Mouse (Mus musculus): ENCODE data around the gene Cdh13. TPM values are rescaled to one million over a fixed set of nuclear protein-coding genes. Genes with fewer than 3 reads are reported as not detected.
"Not testable (repeated sequence)": the region's sequence is repeated elsewhere in the genome, so short reads cannot be mapped to it uniquely, and the experiment has no call there.

Gene Cdh13
- polyA plus RNA-seq, 1 experiment = 38.3 TPM

DNA sequence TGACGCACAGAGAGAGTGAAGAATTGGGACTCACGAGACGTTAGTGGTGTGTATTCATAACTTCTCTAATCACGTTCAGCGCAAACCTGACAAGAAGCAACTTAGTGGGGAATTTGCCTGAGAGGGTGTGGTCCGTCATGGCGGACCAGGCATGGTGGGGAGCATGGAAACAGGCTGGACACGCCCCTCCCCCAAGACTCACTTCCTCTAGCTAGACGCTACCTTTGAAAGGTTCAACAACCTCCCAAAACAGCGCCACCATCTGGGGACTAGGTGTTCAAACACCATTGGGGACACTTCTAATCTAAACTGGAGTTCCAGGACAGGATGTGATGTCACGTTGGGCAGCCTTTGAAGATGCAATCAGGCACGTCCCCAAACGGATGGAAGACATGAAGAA is 1011.9 kb downstream of the Cdh13 start:
- H3K27ac ChIP-seq (ENCODE audit: insufficient read depth, low read length) = no peak overlapping the region

DNA sequence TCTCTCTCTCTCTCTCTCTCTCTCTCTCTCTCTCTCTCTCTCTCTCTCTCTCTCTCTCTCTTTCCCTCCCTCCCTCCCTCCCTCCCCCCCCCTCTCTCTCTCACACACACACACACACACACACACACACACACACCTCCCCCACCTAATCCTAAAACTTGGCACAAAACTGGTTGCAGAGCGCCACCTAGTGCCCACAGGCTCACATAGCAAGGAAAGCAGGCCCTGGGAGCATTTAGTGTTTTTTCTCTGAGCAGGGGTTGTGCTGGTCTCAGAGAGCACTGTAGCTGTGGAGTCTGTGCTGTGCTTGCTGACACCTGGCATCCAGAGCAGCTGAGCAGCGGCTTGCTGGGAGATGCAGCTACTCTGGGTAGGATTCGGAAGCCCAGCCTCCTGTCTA is 1014.2 kb downstream of the Cdh13 start:
- H3K4me1 ChIP-seq (ENCODE audit: control insufficient read depth, insufficient read depth, low read length); H3K27ac ChIP-seq (ENCODE audit: insufficient read depth, low read length): not testable (repeated sequence)

More for the DNA sequence above, 1011.9 kb downstream of the Cdh13 start:
- Histone ChIP-seq H3K4me1 (ENCODE audit: control insufficient read depth, insufficient read depth, low read length) (no peaks in the 10 kb centered on the region), H3K4me3 (ENCODE audit: insufficient read depth, low read length) (no peak overlapping the region)
- TF ChIP-seq CTCF (IDR thresholded peaks at IDR 0.05; ENCODE audit: extremely low read depth, insufficient read depth, low read length) (no peak), POLR2A (IDR thresholded peaks at IDR 0.05; ENCODE audit: extremely low read depth, insufficient read depth, low read length) (no peak)

DNA sequence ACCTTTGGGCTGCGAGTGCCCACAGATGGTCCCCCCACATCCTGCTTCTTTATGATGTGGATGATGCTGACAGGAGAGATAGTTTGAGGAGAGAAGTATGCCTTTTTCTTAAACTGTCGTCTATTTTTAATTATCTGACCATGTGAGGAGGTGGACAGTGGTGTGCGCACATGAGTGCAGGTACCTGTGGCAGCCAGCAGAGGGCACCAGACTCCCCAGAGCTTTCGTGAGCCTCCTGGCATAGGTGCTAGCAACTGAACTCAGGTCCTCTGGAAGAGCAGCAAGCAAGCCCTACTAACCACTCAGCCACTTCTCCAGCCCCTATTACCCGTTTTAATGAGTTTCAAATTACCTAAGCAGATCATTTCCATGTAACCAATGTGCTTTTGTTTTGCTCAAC is 1016.8 kb downstream of the Cdh13 start:
- TF ChIP-seq CTCF (IDR thresholded peaks at IDR 0.05; ENCODE audit: extremely low read depth, insufficient read depth, low read length) = 0 out of 2 replicates have a peak, but pooled peaks have one; percentile 0
- TF ChIP-seq POLR2A (IDR thresholded peaks at IDR 0.05; ENCODE audit: extremely low read depth, insufficient read depth, low read length) = no peak
- Histone ChIP-seq H3K4me1 (ENCODE audit: control insufficient read depth, insufficient read depth, low read length) (no peaks in the 10 kb centered on the region), H3K4me3 (ENCODE audit: insufficient read depth, low read length) (no peak overlapping the region)

More for the DNA sequence above, 1014.2 kb downstream of the Cdh13 start:
- TF ChIP-seq CTCF (IDR thresholded peaks at IDR 0.05; ENCODE audit: extremely low read depth, insufficient read depth, low read length) = peak; percentile 83
- not testable (repeated sequence) for H3K4me3 ChIP-seq (ENCODE audit: insufficient read depth, low read length)

DNA sequence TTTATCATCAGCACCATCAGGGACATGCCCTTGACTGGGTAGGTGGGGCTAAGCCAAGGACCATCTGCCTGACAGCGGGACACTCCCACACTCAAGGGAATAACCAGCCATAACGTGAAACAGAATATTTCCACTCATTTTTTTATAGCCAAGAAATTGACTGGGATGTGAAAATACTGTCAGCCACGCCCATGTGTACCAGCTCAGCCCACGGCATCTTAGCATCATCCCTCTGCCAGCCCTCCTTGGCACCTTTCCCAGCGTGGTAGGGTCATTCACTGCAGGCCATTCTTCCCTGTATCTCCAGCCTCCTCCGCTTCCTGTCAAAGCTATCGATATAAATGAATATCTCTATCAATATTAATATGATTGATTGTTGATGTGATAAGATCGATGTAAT is 1020.7 kb downstream of the Cdh13 start:
- Histone ChIP-seq H3K27ac (ENCODE audit: insufficient read depth, low read length) (no peak overlapping the region), H3K4me3 (ENCODE audit: insufficient read depth, low read length) (no peak overlapping the region), H3K4me1 (ENCODE audit: control insufficient read depth, insufficient read depth, low read length) (no peaks in the 10 kb centered on the region)
- TF ChIP-seq POLR2A (IDR thresholded peaks at IDR 0.05; ENCODE audit: extremely low read depth, insufficient read depth, low read length) (no peak), CTCF (IDR thresholded peaks at IDR 0.05; ENCODE audit: extremely low read depth, insufficient read depth, low read length) (no peak)

More for the DNA sequence above, 1016.8 kb downstream of the Cdh13 start:
- H3K27ac ChIP-seq (ENCODE audit: insufficient read depth, low read length) = no peak overlapping the region

DNA sequence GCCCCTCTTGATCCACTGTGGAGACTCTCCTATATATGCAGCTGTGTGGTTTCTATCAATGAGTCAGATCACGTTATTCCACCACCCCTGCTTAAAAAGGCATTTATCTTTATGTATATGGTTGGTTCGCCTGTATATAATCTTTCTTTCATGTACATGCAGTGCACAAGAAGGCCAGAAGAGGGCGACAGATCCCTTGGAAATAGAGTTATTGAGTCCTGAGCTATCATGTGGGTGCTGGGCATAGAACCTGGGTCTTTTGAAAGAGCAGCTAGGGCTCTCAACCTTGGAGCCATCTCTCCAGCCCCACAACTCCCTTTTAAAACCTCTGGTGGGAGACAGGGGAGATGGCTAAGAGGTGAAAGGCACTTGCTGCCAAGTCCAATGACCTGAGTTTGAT is 1027.9 kb downstream of the Cdh13 start:
- Histone ChIP-seq H3K4me3 (ENCODE audit: insufficient read depth, low read length) (no peak overlapping the region), H3K27ac (ENCODE audit: insufficient read depth, low read length) (no peak overlapping the region), H3K4me1 (ENCODE audit: control insufficient read depth, insufficient read depth, low read length) (peaks cover 2% of the 10 kb centered on the region; the same call in 1 of the 2 replicates)
- TF ChIP-seq POLR2A (IDR thresholded peaks at IDR 0.05; ENCODE audit: extremely low read depth, insufficient read depth, low read length) (no peak), CTCF (IDR thresholded peaks at IDR 0.05; ENCODE audit: extremely low read depth, insufficient read depth, low read length) (peak; percentile 25; the same call in 1 of the 2 replicates)

DNA sequence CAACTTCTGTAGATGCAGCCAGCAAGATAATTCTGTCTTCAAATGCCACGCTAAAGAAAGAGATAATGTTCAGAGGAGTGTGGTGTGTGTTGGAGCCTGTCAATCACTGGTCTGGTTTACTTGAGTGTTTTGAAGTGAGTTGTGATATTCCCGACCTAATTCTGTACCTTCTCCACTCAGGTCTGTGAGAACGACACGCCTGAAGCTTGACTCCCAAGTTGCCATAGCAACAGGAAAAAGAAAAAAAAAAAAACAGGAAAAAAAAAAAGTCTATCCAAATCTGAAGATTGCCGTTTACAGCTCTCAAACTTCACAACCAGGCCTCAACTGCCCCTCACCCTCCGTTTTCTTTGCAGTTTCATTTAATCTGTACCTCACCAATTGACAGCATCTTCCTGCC is 1039.7 kb downstream of the Cdh13 start:
- H3K4me1 ChIP-seq (ENCODE audit: control insufficient read depth, insufficient read depth, low read length) = no peaks in the 10 kb centered on the region; the same call in 1 of the 2 replicates
- no peak overlapping the region for H3K4me3 ChIP-seq (ENCODE audit: insufficient read depth, low read length)
- H3K27ac ChIP-seq (ENCODE audit: insufficient read depth, low read length) = no peak overlapping the region
- TF ChIP-seq CTCF (IDR thresholded peaks at IDR 0.05; ENCODE audit: extremely low read depth, insufficient read depth, low read length) = no peak
- TF ChIP-seq POLR2A (IDR thresholded peaks at IDR 0.05; ENCODE audit: extremely low read depth, insufficient read depth, low read length) = no peak

DNA sequence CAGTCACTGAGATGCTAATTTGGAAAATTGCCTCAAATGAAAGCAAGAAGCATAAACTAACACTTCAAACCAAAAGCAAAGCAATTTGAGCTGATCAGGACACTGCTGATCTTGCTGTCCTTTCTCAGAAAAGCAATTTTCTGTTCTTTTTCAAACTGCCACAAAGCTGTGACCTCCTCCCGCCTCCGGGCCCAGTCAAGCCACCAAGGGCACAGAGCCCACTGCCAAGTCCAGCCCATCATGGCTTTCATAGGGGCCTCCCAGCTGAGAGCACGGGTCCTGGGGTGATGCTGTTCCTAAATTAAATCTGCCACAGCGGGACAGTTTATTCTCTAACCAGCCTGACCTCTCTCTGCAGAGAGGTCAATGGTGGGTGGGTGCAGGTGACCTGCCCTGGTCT is 1056.0 kb downstream of the Cdh13 start:
- no peak overlapping the region for H3K27ac ChIP-seq (ENCODE audit: insufficient read depth, low read length)
- TF ChIP-seq CTCF (IDR thresholded peaks at IDR 0.05; ENCODE audit: extremely low read depth, insufficient read depth, low read length) = no peak
- TF ChIP-seq POLR2A (IDR thresholded peaks at IDR 0.05; ENCODE audit: extremely low read depth, insufficient read depth, low read length) = no peak
- no peak overlapping the region for H3K4me3 ChIP-seq (ENCODE audit: insufficient read depth, low read length)
- H3K4me1 ChIP-seq (ENCODE audit: control insufficient read depth, insufficient read depth, low read length) = no peaks in the 10 kb centered on the region

DNA sequence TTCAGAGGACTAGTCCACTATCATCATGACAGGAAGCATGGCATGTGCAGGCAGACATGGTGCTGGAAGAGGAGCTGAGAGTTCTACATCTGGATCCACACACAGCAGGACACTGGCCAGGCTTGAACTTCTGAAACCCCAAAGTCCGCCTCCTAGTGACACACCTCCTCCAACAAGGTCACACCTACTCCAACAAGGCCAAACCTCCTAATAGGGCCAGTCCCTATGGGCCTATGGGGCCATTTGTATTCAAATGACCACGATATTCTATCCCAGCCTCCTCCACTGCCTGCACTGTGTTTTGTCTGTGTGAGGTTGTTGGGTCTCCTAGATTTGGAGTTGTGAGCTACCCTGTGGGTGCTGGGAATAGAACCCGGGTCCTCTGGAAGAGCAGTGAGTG is 1060.1 kb downstream of the Cdh13 start:
- H3K27ac ChIP-seq (ENCODE audit: insufficient read depth, low read length) = no peak overlapping the region
- no peaks in the 10 kb centered on the region for H3K4me1 ChIP-seq (ENCODE audit: control insufficient read depth, insufficient read depth, low read length)
- 0 out of 2 replicates have a peak overlapping the region, but pooled peaks have one; percentile 42 for H3K4me3 ChIP-seq (ENCODE audit: insufficient read depth, low read length)
- TF ChIP-seq POLR2A (IDR thresholded peaks at IDR 0.05; ENCODE audit: extremely low read depth, insufficient read depth, low read length) (no peak), CTCF (IDR thresholded peaks at IDR 0.05; ENCODE audit: extremely low read depth, insufficient read depth, low read length) (no peak)

DNA sequence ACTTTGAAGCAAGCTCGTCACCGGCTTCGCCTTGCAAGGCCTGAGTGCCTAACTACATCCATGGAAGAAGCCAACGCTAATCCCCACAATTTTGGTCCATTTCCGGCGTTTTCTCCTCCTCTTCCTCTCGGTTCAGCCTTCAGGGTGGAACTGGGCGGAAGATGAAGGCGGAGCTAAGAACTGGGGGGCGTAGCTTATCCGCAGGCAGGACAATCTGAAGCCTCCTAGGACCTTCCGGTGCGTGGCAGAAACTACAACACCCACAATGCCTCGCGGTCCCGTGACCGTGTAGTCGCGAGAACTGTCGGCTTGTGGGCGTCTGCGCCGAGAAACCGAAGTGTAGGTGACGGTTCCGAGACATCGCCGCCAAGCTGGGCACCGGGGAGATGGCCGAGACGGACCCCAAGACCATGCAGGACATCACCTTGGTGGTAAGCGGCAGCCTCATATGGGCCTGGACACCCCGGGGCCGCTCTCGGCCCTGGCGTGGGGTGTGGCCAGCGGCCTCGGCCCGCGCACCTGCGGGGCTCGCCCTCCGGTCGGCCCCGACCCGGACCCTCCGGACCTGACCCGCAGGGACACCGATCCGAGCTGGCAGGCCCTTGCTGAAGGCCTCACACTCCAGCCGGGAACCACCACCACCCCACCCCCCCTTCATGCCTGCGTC is 1060.8 kb downstream of the Cdh13 start, which contains the start of gene Hsbp1:
Hsbp1 (plus strand) TSS at position 299 of the 667 bp plus-strand sequence.
- Histone ChIP-seq H3K27ac (ENCODE audit: insufficient read depth, low read length) (no peak within 1 kb of the TSS), H3K4me1 (ENCODE audit: control insufficient read depth, insufficient read depth, low read length) (no peaks in the 10 kb centered on the region), H3K4me3 (ENCODE audit: insufficient read depth, low read length) (peak within 1 kb of the TSS; percentile 42)
- TF ChIP-seq POLR2A (IDR thresholded peaks at IDR 0.05; ENCODE audit: extremely low read depth, insufficient read depth, low read length) (peak; percentile 74), CTCF (IDR thresholded peaks at IDR 0.05; ENCODE audit: extremely low read depth, insufficient read depth, low read length) (no peak)

DNA sequence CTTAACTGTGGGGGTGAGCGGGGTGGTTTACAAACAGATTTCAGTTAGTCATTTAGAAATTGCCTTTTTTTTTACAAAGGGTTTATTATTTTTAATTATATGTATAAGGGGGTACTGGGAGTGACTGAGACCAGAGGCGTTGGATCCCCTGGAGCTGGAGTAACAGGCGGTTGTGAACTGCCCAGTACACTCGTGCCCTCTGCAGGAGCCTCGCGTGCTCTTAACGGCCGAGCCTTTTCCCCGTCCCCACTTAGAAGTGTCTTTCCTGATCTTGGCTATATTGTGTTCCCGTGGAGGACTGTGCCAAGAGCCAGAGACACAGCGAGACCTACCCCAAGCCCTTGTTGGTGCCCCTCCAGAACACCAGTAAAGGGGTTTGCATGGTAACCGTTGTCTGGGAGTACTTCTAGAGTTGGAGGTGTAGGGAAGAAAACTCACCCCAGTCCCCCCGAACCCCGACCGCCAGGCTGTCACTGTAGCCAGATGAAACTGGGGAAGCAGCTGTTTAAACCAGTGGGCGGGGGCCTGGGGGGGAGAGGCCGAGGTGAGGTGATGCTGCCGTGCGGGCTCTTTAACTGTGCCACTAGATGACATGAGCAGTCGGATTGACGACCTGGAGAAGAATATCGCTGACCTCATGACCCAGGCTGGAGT is 1061.6 kb downstream of the Cdh13 start:
- Histone ChIP-seq H3K4me3 (ENCODE audit: insufficient read depth, low read length) (peak overlapping the region; percentile 42), H3K27ac (ENCODE audit: insufficient read depth, low read length) (no peak overlapping the region), H3K4me1 (ENCODE audit: control insufficient read depth, insufficient read depth, low read length) (no peaks in the 10 kb centered on the region)
- TF ChIP-seq POLR2A (IDR thresholded peaks at IDR 0.05; ENCODE audit: extremely low read depth, insufficient read depth, low read length) = no peak
- no peak for TF ChIP-seq CTCF (IDR thresholded peaks at IDR 0.05; ENCODE audit: extremely low read depth, insufficient read depth, low read length)

Measured in cortical plate, adult 2 months (tissue).